Mouse (Mus musculus) 3134 (cell line): ENCODE measurements around the gene Angpt4.

Experiments used
- DNase-seq: peaks from one replicate; pipeline ENCODE4 v3.0.0-alpha.2; 2011; ENCODE audit warnings: low spot score; ENCODE audit not compliant: insufficient read length; ENCODE audit errors: extremely low read depth

The Angpt4 gene

GRCm38 (mm10) chr2:151910919-151911500 is at the start of gene Angpt4:
Angpt4 (plus strand) TSS chr2:151911210.
- peak; percentile 28 for DNase-seq

- DNase-seq, result no peak
Measured at GRCm38 (mm10) chr2:151862257-151862810, 48.7 kb upstream of the Angpt4 start.

- no peak for DNase-seq
Measured at GRCm38 (mm10) chr2:151864941-151865340, 46.1 kb upstream of the Angpt4 start.

GRCm38 (mm10) chr2:151866487-151866886 is 44.5 kb upstream of the Angpt4 start:
- DNase-seq, result no peak

GRCm38 (mm10) chr2:151868196-151868595 is 42.8 kb upstream of the Angpt4 start:
- DNase-seq, result no peak

- no peak for DNase-seq
Measured at GRCm38 (mm10) chr2:151874551-151874950, 36.5 kb upstream of the Angpt4 start.

- DNase-seq, result peak; percentile 28
Measured at GRCm38 (mm10) chr2:151876012-151876485, 35.0 kb upstream of the Angpt4 start.

- DNase-seq, result no peak
Measured at GRCm38 (mm10) chr2:151878645-151879044, 32.4 kb upstream of the Angpt4 start.

- no peak for DNase-seq
Measured at GRCm38 (mm10) chr2:151879760-151880159, 31.2 kb upstream of the Angpt4 start.

GRCm38 (mm10) chr2:151891031-151891430 is 20.0 kb upstream of the Angpt4 start:
- no peak for DNase-seq

- no peak for DNase-seq
Measured at GRCm38 (mm10) chr2:151893122-151893774, 17.8 kb upstream of the Angpt4 start.

- DNase-seq, result no peak
Measured at GRCm38 (mm10) chr2:151894209-151894980, 16.6 kb upstream of the Angpt4 start.

- no peak for DNase-seq
Measured at GRCm38 (mm10) chr2:151895911-151896310, 15.1 kb upstream of the Angpt4 start.

- DNase-seq, result no peak
Measured at GRCm38 (mm10) chr2:151898106-151898505, 12.9 kb upstream of the Angpt4 start.

- DNase-seq, result no peak
Measured at GRCm38 (mm10) chr2:151900845-151901244, 10.2 kb upstream of the Angpt4 start.

GRCm38 (mm10) chr2:151903267-151903666 is 7.7 kb upstream of the Angpt4 start:
- no peak for DNase-seq

GRCm38 (mm10) chr2:151903933-151904332 is 7.1 kb upstream of the Angpt4 start:
- DNase-seq, result no peak

GRCm38 (mm10) chr2:151904636-151905035 is 6.4 kb upstream of the Angpt4 start:
- no peak for DNase-seq

- DNase-seq, result no peak
Measured at GRCm38 (mm10) chr2:151907020-151907419, 4.0 kb upstream of the Angpt4 start.

GRCm38 (mm10) chr2:151909386-151909785 is 1.6 kb upstream of the Angpt4 start:
- DNase-seq, result no peak

- peak; percentile 31 for DNase-seq
Measured at GRCm38 (mm10) chr2:151910498-151910897, 512 bp upstream of the Angpt4 start.
